Mouse (Mus musculus) layer of hippocampus, adult 8-10 months (tissue): Measurements from ENCODE around the gene Med6. TPM values are rescaled to one million over a fixed set of nuclear protein-coding genes. Genes with fewer than 3 reads are reported as not detected.
A peak's percentile ranks its signal among the peaks of the same experiment; 100 is the strongest.
"Not testable (repeated sequence)": the region's sequence is repeated elsewhere in the genome, so short reads cannot be mapped to it uniquely, and the experiment has no call there.

Experiments used
- DNase-seq, 2 experiments: peaks; one replicate each; pipeline ENCODE4 v3.0.0; 2022; ENCODE audit warnings: low spot score in 2 of 2
- total RNA-seq, 4 experiments: library from RNA; stranded (reverse); gene quantifications; 2 replicates each; pipeline ENCODE4 v1.2.4; 2022

Gene Med6
- total RNA-seq, 4 experiments from 2014 or later: 25.9 to 38.6 (median 31.6) TPM

- DNase-seq: no peak
These were observed 30.6 kb downstream of the Med6 start for GRCm38 (mm10) chr12:81564173-81564572.

DNA sequence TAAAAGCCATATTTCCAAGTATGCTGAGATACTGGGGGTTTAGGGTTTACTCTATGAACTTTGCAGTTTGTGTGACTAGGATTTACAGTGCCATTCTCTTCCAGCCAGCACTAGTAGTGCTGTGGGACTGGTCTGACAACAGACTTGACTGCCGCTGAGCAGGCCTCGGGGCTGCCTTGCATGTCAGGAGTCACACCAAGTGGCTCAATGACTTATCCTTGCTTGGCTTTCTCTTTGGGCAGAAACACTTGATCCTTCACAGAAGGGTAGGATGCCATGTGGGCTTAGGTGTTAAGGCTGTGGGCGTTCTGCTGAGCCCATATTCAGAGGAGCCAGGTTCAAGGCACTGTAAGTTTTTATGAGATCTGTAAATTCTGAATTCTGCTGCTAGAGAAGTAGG lies 45.5 kb downstream of the Med6 start:
- no peak for DNase-seq

DNA sequence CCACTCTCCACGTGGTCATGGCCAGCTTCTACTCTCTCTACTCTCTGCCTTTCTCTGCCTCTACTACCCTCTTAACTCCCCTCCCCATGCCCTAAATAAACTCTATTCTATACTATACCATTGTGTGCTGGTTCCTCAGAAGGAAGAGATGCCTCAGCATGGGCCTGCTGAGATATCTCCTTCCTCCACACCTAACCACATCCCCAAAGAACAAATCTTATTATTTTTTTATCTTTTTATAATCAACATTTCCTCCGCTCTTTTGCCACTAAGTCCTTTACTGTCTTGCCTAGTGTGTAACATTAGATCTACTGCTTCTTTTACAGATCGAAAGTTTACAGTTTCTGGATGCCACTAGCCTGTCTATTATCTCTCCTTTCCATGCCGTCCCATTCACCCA lies 47.6 kb downstream of the Med6 start:
- DNase-seq: no peak

- no peak for DNase-seq
These were observed 61.8 kb downstream of the Med6 start for GRCm38 (mm10) chr12:81533029-81533419.

DNA sequence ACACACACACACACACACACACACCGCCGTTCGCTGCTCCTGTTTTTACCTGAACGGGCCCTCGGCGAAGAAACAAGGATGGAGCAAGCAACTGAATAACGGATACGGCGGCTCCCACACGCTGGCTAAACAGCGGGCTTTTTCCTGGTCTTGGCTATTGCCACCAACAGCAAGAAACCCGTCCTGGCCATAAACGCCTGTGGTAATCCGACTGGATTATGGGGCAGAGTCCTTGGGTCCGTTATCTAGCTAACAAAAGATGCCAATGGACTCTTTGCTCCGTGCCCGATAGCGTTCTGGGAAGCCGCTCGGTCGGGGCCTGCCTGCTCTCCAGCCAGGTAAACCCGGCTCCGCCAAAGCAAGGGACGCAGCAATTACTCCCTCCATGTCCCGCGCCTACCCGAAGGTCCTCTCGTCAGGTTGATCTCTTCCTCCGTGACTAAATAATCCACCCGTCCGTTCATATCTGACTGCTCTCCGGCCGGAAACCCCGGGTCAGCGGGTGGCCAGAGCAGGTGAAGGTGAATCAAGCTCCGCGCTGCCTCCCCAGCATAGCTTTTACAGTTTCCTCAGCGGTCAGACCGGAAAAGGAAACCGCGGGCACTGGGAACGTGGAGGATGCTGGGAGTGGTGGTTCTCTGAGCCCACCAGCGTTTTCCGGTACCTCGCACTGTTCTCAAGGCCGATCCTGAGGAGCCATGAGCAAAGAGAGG lies 62.3 kb downstream of the Med6 start, which contains the start of the genes Gm20498 and Synj2bp:
Gm20498 (minus strand) TSS at position 590 of the 713 bp plus-strand sequence.
Synj2bp (minus strand) TSS at position 596 of the 713 bp plus-strand sequence.
- DNase-seq: peak; percentile 82 to 84

DNA sequence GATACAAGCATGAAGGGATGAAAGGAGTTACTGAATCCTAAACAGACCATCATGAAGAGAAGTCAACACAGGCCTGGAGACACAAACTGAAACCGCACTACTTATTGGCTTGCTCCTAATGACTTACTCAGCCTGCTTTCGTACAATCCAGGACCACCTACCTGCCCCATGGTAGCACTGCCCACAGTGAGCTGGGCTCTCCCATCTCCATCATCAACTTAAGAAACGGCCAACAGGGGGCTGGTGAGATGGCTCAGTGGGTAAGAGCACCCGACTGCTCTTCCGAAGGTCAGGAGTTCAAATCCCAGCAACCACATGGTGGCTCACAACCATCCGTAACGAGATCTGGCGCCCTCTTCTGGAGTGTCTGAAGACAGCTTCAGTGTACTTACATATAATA lies 64.2 kb downstream of the Med6 start:
- not testable (repeated sequence) for DNase-seq

Other genes with a start within 250 kb of the Med6 start
- 1 to 10 TPM; 1.8 to 2.4 (median 2.2) TPM for gene Gm4787, start 215.5 kb downstream of the Med6 start, total RNA-seq
- gene Adam4, start 173.1 kb downstream of the Med6 start, total RNA-seq: 1 to 10 TPM; 2.5 to 4.9 (median 3.1) TPM
- gene Cox16, start 109.9 kb downstream of the Med6 start, total RNA-seq: 10 to 100 TPM; 37.6 to 46.5 (median 40.4) TPM
- gene Gm20498, start 62.1 kb downstream of the Med6 start, total RNA-seq: 10 to 100 TPM; 34.0 to 44.4 (median 41.8) TPM
- 10 to 100 TPM; 30.7 to 35.8 (median 33.6) TPM for gene Synj2bp, start 62.1 kb downstream of the Med6 start, total RNA-seq
- under 1 TPM; 0.25 to 0.38 (median 0.34) TPM for gene Adam21, start 26.5 kb downstream of the Med6 start, total RNA-seq
- 10 to 100 TPM; 37.0 to 43.8 (median 39.9) TPM for gene Ttc9, start 36.2 kb upstream of the Med6 start, total RNA-seq
- 10 to 100 TPM; 32.2 to 36.5 (median 34.6) TPM for gene Map3k9, start 186.2 kb upstream of the Med6 start, total RNA-seq